Mouse (Mus musculus) lung, postnatal 0 days (tissue): ENCODE measurements around the gene Ptges3. TPM values are rescaled to one million over a fixed set of nuclear protein-coding genes. Genes with fewer than 3 reads are reported as not detected.
A peak's percentile ranks its signal among the peaks of the same experiment; 100 is the strongest.

ENCODE experiments used
- ATAC-seq: fragments of 200-750 bp; cut with Nextera tagmentation; 2 replicates; pipeline ENCODE4 v1.8.0; 2017; ENCODE audit warnings: moderate library complexity
- DNase-seq: peaks from one replicate; pipeline ENCODE4 v3.0.0-alpha.2; 2016; ENCODE audit warnings: low spot score
- H3K27ac ChIP-seq: fragments of 300-500 bp; sonication (generic); 2 replicates; pipeline ENCODE4 v1.5.1; 2014; ENCODE audit warnings: antibody characterized with exemption, mild to moderate bottlenecking, low read length, mixed read lengths
- H3K27me3 ChIP-seq: fragments of 300-500 bp; sonication (generic); replicated peaks from 2 replicates; pipeline ENCODE4 v1.6.1; 2014; ENCODE audit warnings: low read length, mixed read lengths; ENCODE audit not compliant: insufficient read depth
- H3K36me3 ChIP-seq: fragments of 300-500 bp; sonication (generic); 2 replicates; pipeline ENCODE4 v1.6.1; 2014; ENCODE audit warnings: low read length, mixed read lengths; ENCODE audit not compliant: insufficient read depth
- H3K4me1 ChIP-seq: fragments of 300-500 bp; sonication (generic); 2 replicates; pipeline ENCODE4 v1.6.1; 2014; ENCODE audit warnings: antibody characterized with exemption, low read depth, low read length, mixed read lengths; ENCODE audit not compliant: insufficient read depth
- H3K4me2 ChIP-seq: fragments of 300-500 bp; sonication (generic); replicated peaks from 2 replicates; pipeline ENCODE4 v1.6.1; 2014; ENCODE audit warnings: low read depth, mild to moderate bottlenecking, low read length, moderate library complexity, mixed read lengths
- H3K4me3 ChIP-seq: fragments of 300-500 bp; sonication (generic); 2 replicates; pipeline ENCODE4 v1.5.1; 2014; ENCODE audit warnings: low read depth, low read length
- H3K9ac ChIP-seq: fragments of 300-500 bp; sonication (generic); replicated peaks from 2 replicates; pipeline ENCODE4 v1.6.1; 2014; ENCODE audit warnings: low read depth, mild to moderate bottlenecking
- H3K9me3 ChIP-seq: fragments of 300-500 bp; sonication (generic); 2 replicates; pipeline ENCODE4 v1.6.1; 2016; ENCODE audit warnings: low read length, mixed read lengths
- CTCF ChIP-seq: IDR thresholded peaks from 2 replicates; pipeline ENCODE4 v1.5.1; 2016; ENCODE audit warnings: antibody characterized with exemption, mild to moderate bottlenecking
- EP300 ChIP-seq: IDR thresholded peaks from 2 replicates; pipeline ENCODE4 v1.6.1; 2016; ENCODE audit warnings: antibody characterized with exemption, mild to moderate bottlenecking, control low read depth
- WGBS: fragments of 180-500 bp; shearing (Covaris S2); extraction: QIAGEN DNeasy Blood & Tissue Kit; methylation state at CpG from one replicate; pipeline ENCODE4 v1.1.7; 2014; 5-methylcytosine and 5-hydroxymethylcytosine counted together
- polyA plus RNA-seq: library from polyadenylated mRNA; unstranded; fragments of >200 nt; fragmentation: Nextera tagmentation; extraction: Ambion mirVana; gene quantifications from 2 replicates; pipeline ENCODE4 v1.2.1, GENCODE M21; 2015

Gene Ptges3
- 239 and 259 TPM in 2 replicates for polyA plus RNA-seq

- peak within 1 kb of the TSS; percentile 59 for H3K4me3 ChIP-seq
- ATAC-seq (peak; percentile 94), DNase-seq (peak; percentile 99)
- H3K4me1 ChIP-seq, result peaks cover 18% of the 10 kb centered on the region; the same call in 1 of the 2 replicates
- peak within 1 kb of the TSS; percentile 69 for H3K9ac ChIP-seq
- TF ChIP-seq EP300 (no peak), CTCF (peak; percentile 1; the same call in 1 of the 2 replicates)
- WGBS, result 0% methylated on average over 58 of the region's 72 CpGs
- peak within 1 kb of the TSS; percentile 92 for H3K4me2 ChIP-seq
- no peaks in the 10 kb centered on the region for H3K27me3 ChIP-seq
- no peaks in the 10 kb centered on the region for H3K36me3 ChIP-seq
- peak within 1 kb of the TSS; percentile 86 for H3K27ac ChIP-seq
- no peaks in the 10 kb centered on the region for H3K9me3 ChIP-seq
Measured at GRCm38 (mm10) chr10:128058601-128059151, at the start of gene Ptges3. TSS of gene Ptges3 (plus strand) at chr10:128058954.

- no peaks in the 10 kb centered on the region for H3K4me1 ChIP-seq
- H3K9ac ChIP-seq, result no peak overlapping the region
- no peak overlapping the region for H3K4me2 ChIP-seq
- no peaks in the 10 kb centered on the region for H3K36me3 ChIP-seq
- DNase-seq (no peak), ATAC-seq (no peak)
- TF ChIP-seq EP300 (no peak), CTCF (no peak)
- no peaks in the 10 kb centered on the region for H3K9me3 ChIP-seq
- H3K4me3 ChIP-seq, result no peak overlapping the region
- no peaks in the 10 kb centered on the region for H3K27me3 ChIP-seq
- 71% methylated on average over 5 of the region's 5 CpGs for WGBS
- H3K27ac ChIP-seq, result no peak overlapping the region
Measured at GRCm38 (mm10) chr10:128009735-128010134, 49.0 kb upstream of the Ptges3 start.

- Histone ChIP-seq H3K9ac (peak within 1 kb of the TSS; percentile 32; the same call in 1 of the 2 replicates), H3K4me1 (0 out of 2 replicates have a peak, but pooled peaks cover 3% of the 10 kb centered on the region), H3K27ac (no peak within 1 kb of the TSS), H3K36me3 (no peaks in the 10 kb centered on the region), H3K4me3 (peak within 1 kb of the TSS; percentile 53), H3K27me3 (no peaks in the 10 kb centered on the region), H3K9me3 (no peaks in the 10 kb centered on the region), H3K4me2 (peak within 1 kb of the TSS; percentile 65)
- ATAC-seq, result peak; percentile 92
- peak; percentile 81 for DNase-seq
- TF ChIP-seq EP300 (no peak), CTCF (peak; percentile 25)
- 4% methylated on average over 31 of the region's 31 CpGs for WGBS
Measured at GRCm38 (mm10) chr10:128015068-128015934, 43.5 kb upstream of the Ptges3 start, which contains the start of gene Prim1. TSS of gene Prim1 (plus strand) at chr10:128015168.

- H3K4me1 ChIP-seq, result no peaks in the 10 kb centered on the region
- H3K9ac ChIP-seq, result no peak overlapping the region
- no peaks in the 10 kb centered on the region for H3K9me3 ChIP-seq
- H3K4me3 ChIP-seq, result no peak overlapping the region
- H3K27me3 ChIP-seq, result no peaks in the 10 kb centered on the region
- TF ChIP-seq CTCF (no peak), EP300 (no peak)
- no peaks in the 10 kb centered on the region for H3K36me3 ChIP-seq
- no peak for ATAC-seq
- no peak overlapping the region for H3K4me2 ChIP-seq
- WGBS, result 87% methylated on average over 5 of the region's 5 CpGs
- H3K27ac ChIP-seq, result no peak overlapping the region
- no peak for DNase-seq
Measured at GRCm38 (mm10) chr10:128022196-128022595, 36.6 kb upstream of the Ptges3 start.

- H3K4me3 ChIP-seq, result no peak overlapping the region
- H3K27ac ChIP-seq, result no peak overlapping the region
- H3K9ac ChIP-seq, result no peak overlapping the region
- H3K9me3 ChIP-seq, result no peaks in the 10 kb centered on the region
- TF ChIP-seq CTCF (no peak), EP300 (no peak)
- 93% methylated on average over 10 of the region's 10 CpGs for WGBS
- H3K36me3 ChIP-seq, result no peaks in the 10 kb centered on the region; the same call in 1 of the 2 replicates
- DNase-seq (no peak), ATAC-seq (no peak)
- H3K27me3 ChIP-seq, result no peaks in the 10 kb centered on the region
- no peak overlapping the region for H3K4me2 ChIP-seq
- no peaks in the 10 kb centered on the region for H3K4me1 ChIP-seq
Measured at GRCm38 (mm10) chr10:128023496-128023895, 35.3 kb upstream of the Ptges3 start.

GRCm38 (mm10) chr10:128029931-128030330 lies 28.8 kb upstream of the Ptges3 start:
- no peaks in the 10 kb centered on the region for H3K27me3 ChIP-seq
- no peak overlapping the region for H3K4me3 ChIP-seq
- H3K4me2 ChIP-seq, result no peak overlapping the region
- no peak for ATAC-seq
- H3K9ac ChIP-seq, result no peak overlapping the region
- no peak overlapping the region for H3K27ac ChIP-seq
- no peak for DNase-seq
- no peak for TF ChIP-seq EP300
- no peak for TF ChIP-seq CTCF
- H3K4me1 ChIP-seq, result no peaks in the 10 kb centered on the region
- H3K9me3 ChIP-seq, result no peaks in the 10 kb centered on the region
- H3K36me3 ChIP-seq, result no peaks in the 10 kb centered on the region; the same call in 1 of the 2 replicates
- 90% methylated on average over 7 of the region's 7 CpGs for WGBS
